Mouse (Mus musculus): ENCODE results near the gene Wdr24.
A peak's percentile ranks its signal among the peaks of the same experiment; 100 is the strongest.

The Wdr24 gene

DNA sequence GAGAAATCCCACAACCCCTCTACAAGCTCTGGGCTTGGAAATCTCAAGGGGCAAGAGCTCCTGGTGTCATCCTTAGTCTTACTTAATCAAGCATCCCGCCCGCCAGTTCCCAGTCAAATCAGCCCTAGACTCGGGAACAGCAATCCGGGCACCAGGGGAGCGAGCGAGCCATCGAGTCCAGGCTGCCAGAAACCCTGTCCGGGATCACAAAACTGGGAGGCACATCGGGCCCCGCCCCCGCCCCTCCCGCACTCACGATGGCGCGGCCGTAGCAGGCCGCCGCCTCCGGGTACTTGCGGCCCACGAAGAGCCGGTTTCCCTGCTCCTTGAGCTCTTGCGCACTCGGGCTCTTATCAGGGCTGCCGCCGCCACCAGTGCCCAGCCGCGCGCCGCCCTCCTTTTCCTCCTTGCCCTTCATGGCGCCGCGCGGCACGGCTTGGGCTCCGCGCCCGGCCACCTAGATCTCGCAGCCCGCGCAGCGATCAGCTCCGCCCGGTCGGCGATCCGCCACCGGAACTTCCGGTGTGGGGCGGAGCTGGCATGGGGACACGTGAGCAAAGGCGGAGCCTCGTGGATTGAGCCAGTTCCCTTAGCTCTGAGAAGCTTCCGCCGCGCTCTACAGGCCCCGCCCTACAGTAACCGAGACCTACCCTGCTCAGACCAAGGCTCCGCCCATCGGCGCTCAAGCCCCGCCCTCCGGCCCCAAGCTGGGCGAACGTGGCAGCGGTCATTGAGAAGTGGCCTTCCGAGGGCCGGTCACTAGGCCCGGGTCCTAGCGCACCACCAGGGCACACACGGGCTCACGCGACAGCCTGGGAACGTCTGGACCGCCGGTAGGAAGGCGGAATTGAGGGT lies 9.2 kb downstream of the Wdr24 start:
- peak; percentile 99 to 100 for DNase-seq

DNA sequence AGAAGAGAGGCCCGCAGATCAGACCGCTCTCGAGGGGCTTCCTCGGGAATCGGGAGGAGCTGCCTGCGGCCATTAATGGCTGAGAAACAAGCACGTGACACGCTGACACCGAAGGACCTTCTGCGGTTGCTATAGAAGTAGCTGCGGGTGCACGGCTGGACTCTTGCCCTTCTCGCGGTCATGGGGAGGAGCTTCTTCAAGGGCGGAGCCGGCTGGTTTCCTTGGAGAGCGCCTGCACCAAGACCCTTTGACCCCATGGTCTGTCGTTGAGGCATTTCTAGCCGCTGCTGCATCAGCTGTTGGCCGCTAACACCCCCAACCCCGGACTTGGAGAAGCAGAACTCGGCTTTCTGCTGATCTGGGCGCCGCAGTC lies 9.8 kb downstream of the Wdr24 start, which contains the start of gene Stub1:
Stub1 (minus strand) TSS at position 114 of the 373 bp plus-strand sequence.
- DNase-seq, result peak; percentile 94 to 95

DNA sequence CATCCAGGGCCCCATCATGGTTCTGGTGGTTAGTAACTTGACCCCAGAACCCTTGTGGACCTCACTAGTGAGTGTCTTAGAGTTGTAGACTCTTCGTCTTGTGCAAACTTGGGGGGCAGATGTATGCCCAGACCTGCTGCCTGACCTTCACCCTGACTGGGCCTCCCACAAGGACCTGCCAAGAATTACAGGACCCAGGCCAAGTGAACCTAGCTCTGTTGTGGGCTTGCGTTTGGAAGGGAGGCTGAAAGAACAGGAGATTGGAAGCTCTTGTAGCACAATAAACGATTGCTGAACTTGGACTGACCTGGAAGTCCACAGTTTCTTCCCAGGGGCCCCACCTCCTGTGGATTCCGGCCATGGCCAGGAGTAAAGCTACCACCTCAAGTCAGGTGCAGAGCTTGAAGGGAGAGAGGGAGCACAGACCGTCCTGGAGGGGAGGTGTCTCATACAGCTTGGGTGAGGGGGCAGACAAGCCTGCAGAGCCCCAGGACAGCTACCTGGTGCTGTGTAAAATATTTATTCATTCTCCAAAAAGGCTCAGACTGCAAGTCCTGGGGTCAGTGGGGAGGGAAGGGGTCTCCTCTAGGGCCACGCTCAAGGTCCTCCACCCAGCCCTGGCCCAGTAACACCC lies 10.7 kb downstream of the Wdr24 start:
- peak in 1 of 2 experiments; percentile 53 for DNase-seq

DNA sequence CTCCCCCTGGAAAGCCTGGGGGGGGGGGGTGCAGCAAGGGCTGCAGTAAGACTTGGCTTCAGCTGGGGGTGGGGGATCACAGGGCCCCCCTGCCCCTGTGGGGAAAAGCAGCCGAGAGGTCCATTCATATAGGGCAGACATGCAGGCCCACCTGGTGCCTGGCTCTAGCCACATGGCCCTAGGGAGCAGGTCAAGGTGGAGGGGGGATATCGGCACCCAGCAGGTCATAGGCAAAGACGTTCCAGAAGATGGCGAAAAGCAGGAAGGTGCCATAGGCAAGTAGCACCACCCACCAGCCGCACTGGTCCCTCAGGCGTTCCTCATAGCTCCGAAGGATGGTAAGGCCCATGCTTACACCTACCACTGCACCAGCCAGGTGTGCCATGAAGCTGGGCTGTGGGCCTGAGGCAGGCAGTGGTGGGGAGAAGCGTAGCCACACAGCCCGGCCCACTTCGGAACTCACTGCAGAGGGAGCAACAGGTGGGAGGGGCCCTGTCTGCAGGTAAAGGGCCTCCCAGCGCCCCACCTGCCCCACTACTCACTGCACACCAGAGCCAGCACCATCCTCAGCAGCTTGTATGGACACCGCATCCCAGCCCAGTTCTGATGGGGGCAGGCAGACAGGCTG lies 11.3 kb downstream of the Wdr24 start:
- no peak for DNase-seq

DNA sequence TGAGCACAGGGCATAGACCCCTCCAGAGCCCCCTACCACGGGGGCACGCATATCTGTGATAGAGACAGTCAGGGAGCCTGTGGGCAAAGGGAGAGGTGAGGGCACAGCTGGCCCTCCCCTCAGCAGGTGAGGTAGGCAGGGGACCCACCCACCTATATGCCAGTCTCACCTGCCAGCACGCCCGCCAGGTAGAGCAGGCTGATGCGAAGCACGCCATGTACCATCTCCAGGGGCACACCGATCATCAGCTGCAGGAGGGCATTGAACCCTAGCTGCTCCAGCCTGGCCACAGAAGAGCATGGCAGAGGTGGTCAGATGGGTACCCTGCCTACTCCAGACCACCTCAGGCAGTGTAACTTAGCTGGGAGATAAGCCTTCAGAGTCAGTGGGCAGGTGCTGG lies 11.9 kb downstream of the Wdr24 start:
- DNase-seq, result no peak

DNA sequence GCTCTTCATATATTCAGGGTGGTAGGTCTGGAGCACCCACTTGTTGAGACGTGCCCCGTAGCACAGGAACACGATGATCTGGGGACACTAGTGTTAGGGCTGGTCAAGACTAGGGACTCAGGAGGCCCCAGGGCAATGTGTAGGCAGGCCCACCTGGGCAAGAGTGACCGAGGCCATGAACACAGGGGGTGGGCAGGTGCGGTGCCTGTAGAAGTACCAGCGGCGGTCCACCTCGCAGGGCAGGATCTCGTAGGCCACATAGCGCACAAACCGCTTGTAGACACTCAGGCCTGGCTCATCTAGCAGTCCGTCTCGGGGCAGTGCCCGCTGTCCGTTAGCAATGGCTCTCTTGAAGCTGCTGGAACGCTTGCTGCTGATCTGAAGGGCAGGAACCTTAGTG lies 12.4 kb downstream of the Wdr24 start:
- no peak for DNase-seq

DNA sequence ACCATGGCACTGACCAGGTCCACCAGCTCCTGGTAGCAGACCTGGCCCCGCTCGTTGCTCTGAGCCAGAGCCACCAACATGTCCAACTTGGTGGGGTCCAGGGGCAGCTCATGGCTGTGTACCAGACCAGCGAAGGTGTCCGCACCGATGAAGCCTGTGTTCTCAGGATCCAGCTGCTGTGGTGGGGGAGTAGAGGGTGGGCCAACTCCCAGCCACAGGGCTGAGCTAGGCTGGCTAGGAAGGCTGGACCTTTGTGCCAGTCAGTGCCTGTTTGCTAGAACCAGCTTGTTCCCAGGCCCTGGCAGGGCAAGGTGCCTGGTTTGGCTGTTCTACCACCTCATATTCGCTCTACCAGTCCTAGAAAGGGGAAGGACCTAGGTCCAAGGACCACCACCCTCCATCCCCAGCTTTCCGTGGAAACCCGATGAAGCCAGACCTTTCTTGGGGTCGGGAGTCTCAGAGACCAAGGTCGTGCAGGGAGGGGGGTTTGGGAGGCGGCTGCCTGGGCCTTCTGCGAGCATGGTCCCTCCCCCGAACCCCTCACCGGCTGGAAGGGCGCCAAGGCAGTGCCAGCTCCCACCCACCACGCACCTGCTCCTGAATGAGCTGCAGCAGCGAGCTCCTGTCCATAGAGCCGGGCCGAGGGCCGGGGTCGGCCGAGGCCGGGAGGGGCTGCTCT lies 13.1 kb downstream of the Wdr24 start:
- no peak for DNase-seq

DNA sequence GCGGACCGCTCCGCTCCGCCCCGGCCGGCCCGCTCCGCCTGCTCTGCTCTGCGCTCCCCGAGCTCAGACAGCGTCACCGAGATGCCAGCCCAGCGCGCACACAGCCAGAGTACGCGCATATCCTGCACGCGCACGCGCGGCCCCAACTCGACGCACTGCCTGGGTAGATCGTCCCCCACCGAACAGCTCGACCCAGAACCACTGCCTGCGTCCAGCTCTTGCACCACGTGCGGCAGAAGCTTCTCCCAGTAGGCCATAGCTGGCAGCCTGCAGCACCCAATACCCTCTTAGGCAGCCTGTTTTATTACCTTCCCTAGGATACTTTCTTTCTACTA lies 13.6 kb downstream of the Wdr24 start, which contains the start of gene Rhbdl1:
Rhbdl1 (minus strand) TSS at position 220 of the 335 bp plus-strand sequence.
- peak; percentile 57 to 64 for DNase-seq

DNA sequence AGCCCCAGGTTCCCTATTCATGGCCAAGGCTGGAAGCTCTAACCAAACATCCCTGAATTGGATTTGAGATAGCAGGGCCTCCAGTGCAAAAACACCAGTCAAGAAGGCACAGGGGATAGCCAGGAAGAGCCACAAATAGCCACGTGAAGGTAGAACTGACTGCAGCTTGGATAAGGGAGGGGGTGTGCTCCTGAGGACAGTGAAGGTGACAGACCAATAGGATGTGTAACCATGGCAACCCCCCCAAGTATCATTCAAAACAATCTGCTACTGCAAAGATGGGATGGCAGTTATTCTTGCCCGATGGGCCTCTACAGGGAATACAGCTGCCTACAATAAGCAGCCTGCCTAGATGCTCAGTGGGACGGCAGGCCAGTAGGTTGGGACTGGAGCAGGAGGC lies 14.1 kb downstream of the Wdr24 start:
- DNase-seq, result no peak

DNA sequence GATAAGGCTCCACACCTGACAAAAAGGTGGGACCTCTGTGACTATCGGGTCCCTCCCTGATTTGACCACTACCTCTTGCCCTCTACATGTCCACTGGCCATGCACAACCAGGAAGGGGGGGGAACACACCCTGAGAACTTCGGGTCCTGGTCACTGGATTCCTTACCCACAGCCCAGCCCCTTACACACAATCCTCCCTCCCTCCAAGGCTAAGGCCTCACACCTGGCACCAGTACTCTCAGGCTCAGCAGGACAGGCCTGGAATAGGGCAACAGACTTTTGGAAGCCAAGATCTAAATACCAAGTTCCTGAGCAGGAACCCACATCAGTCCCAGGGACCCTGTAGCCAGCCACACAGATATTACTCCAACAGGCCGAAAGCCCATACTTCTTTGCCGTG lies 15.5 kb downstream of the Wdr24 start:
- DNase-seq, result no peak

DNA sequence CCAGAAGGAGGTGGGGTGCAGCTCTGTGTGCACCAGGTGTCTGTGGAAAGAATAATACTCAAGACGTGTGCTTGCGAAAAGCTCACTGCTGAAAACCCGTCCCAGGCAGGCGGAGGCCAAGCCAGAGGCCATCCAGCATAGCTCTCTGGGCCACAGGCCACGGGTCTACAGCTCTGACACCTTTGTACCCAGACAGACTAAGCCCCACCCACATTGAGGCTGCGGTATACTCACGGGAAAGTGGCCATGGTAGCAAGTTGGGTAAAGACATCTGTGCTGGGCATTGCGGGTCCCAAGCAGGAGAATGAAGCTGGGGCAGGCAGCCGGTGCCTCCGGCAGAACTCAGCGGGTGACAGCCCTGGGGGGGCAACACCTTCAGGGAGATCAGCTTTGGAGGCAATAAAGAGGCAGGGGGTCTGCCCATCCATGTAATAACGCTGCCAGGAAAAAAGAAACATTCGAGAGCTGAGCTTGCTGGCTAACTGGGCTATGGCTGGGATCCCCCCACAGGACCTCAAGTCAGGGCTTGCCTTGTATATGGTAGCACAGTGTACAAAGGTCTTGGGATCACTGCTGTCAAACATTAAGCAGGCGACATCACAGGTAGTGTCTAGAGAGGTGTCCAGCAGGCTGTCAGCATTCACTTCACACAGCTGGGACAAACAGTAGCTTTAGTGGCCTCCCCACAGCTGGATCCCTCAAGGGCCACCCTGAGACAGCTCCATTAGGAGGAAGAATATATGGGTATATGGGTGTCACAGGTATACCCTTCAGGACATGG lies 16.2 kb downstream of the Wdr24 start:
- no peak for DNase-seq

DNA sequence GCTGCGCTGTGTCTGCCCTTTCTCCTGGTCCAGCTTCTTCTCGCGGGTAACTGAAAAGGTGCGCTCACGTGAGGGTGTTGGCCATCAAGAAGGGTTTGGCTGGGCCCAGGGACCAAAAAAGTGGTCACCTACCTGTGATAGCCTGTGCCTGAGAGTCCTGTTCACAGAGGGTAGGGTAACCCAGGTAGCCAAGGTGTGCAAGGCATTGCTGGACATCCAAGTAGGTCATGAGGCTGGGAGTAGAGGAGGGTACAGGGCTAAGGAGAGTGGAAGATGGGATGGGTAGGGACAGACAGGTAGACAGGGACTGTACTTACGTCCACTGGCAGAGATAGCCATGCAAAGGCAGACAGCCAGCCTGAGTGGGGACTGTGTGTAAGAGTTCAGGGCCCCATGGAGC lies 17.1 kb downstream of the Wdr24 start:
- DNase-seq, result no peak

DNA sequence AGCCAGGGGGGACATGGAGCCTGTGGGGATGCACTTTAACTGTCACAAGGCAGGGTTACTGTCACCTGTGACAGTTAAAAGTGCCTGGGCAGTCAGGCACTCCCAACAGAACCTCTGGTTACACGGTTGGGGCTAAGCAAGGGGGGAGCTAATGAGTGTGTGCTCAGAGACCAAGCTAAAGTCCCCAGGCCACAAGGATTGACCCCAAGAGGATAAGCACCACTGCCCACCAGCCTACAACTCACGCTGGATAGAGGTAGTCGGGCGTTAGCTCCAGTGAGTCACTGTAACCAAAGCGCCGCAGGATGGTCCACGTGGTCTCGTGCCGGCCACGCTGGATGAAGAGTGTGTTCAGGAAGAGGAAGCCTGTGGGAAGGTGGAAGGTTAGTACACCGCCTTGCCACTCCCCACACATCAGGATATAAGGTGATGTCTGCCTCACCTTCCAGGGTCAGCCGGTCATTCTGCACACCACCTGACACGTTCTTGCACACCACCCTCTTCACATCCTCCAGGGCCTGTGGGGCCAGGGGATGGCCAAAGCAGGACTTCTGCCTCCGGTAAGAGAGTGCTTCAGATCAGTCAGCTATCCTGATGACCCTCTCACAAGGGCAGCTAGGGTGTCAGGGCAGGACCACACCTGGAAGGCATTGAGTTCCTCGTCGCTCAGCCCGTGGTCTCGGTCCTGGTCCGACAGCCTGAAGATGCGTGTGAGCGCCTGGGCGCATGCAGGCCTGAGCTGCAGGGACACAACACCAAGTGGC lies 17.9 kb downstream of the Wdr24 start, which contains the start of gene Gm20683:
Gm20683 (minus strand) TSS at position 647 of the 764 bp plus-strand sequence.
- DNase-seq, result no peak

DNA sequence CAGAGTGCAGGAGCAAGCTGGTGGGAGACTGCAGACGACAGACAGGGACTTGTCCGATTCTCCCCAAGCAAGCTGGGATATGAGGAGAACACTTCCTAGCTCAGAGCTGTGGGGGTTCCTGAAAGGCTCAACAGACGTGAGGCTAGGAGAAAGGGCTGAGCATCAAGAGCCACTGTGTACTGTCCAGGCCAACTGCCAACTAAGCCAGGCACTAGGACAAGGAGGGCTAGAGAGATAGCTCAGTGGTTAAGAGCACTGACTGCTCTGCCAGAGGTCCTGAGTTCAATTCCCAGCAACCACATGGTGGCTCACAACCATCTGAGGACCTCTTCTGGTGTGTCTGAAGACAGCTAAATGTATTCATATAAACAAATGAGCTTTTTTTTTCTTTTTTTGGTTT lies 19.1 kb downstream of the Wdr24 start:
- DNase-seq, result no peak

DNA sequence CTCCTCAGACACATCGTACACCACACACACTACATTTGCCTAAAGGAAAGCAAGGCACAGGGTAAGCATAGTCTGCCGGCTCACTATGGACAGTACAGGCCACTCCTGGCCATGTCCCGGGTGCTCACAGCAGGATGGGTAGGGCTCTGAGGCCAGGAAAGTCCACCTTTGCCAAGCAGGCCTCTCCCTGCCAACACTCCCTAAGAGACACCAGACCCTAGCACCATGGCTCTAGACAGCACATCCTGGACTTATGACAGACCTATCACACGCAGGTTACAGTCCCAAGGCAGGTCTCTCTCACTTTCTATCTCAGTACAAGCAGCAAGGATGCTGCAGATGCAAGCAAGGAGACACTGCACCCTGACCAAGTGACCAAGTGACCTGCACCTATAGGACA lies 19.7 kb downstream of the Wdr24 start:
- no peak for DNase-seq

DNA sequence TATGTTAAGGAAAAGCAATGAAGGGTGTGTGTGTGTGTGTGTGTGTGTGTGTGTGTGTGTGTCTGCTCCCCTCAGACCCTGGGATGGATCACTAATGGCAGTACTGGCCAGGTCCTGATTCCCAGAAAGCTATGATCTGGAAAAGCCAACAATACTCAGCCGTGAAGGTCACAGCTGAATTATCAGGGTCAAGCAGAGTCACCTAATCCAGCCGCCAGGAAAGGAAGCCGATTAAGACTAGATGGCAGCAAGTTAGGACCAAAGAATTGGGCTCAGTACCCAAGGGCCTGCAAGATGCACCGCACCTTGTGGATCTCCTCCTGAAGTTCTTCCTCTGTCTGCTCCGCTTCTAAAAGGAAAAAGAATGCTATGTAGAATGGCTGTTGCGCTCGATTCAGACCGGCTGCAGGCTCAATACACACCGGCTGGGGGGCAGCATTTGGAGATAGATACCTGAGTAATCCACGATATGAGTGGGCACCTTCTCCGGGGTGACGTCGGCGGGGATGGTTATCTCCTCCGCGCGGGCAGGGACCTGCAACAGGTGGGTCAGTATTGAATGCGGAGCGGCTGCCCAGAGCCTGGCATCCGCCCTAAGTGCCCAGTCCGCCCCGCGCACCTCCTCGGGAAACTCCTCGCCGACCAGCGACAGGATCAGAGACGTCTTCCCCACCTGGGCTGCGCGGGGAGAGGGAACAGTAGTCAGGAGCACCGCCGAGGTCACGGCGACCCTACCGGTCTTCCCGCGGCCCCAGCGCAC lies 20.4 kb downstream of the Wdr24 start:
- DNase-seq, result no peak

DNA sequence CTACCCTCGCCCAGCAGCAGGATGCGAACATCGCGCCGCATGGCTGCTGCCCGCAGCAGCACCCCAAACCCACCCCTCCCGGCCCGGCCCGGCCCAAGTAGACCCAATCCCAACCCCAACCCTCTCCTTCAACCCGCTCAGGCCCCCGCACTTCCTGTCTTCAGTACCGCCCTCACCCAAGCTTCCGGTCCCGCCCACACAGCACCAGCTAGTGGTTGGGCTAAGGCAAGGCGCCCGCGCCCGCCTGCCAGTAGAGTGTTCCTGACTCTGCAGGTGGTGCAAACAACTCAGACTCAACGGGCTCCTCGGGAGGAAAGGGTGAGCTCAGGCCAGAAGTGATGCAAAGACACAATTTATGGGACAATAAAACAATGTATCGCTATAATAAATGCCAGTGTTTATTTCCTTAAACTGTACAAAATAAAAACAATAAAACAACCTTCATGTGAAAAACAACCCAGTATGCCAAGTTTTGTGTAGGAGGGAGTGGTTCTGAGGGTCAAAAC lies 21.0 kb downstream of the Wdr24 start, which contains the start of gene Rhot2:
Rhot2 (minus strand) TSS at position 456 of the 506 bp plus-strand sequence.
- DNase-seq, result peak; percentile 97 to 98

DNA sequence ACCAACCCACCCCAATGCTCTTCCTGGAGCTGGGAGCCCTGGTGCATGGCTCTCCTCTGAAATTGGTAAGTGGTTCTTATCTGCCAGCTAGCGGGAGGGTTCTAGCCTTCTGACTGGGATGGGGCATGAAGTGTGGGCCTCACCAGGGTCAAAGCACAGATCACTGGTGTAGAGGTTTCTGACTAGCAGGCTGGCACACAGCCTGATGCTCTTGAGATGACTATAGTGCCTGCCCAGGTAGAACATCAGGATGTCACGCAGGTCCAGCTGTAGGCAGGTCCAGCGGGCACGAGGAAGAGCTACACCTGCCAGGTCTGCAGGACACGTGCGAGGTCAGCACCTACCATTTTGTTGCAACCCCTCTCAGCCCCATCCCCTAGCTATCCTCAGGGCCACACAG lies 36.8 kb downstream of the Wdr24 start:
- DNase-seq, result no peak

DNA sequence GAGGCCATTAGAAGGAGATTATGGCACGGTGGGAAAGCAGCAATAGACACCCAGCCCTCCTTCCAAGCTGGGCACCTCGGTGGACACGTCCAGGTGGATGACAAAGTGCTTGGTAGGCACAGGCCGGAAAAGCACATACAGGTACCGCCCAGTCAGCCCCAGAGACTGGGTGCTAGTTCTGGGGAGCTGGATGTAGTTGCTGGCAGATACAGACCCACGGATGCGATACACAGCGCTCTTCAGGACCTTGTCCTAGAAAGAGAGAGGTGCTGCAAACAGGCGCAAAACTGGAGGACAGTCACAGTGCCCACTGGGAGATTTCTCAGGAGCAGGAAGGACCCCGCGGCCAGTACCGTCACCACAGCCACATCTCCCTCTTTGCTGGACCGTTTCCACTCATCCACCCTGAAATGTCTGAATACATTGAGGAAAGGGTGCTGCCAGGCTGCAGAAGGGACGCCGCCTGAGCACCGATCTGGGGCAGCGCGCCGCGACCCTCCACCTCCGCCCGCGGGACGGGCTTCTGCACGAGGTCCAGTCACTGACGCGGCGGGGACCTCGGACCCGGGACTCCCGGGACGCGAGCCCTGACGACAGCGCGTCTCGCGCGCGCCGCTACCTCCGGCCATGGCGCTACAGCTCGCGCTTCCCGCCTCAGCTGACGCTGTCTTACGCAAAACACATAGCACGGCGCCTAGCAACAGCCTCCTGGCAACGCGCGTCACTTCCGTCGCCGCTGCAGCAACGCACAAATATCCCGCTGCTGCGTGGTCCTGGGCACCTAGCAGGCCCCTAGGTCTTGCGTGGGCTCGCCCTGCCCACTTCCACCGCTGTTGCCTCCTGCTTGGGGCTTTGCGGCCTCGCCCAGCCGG lies 37.6 kb downstream of the Wdr24 start, which contains the start of gene Wdr90:
Wdr90 (minus strand) TSS at position 670 of the 872 bp plus-strand sequence.
- peak; percentile 93 to 95 for DNase-seq
